Mouse (Mus musculus): ENCODE measurements at regions not wholly inside any gene's neighbourhood (a gene's known extent, or its start where the extent isn't known, plus 50 kb on each side); places are given as distances from the start of the nearest gene placed in this dataset.
A peak's percentile ranks its signal among the peaks of the same experiment; 100 is the strongest.

GRCm38 (mm10) chr16:95929700-95930435, 60.9 kb downstream of the Psmg1 start:
- TF ChIP-seq POLR2A (IDR thresholded peaks at IDR 0.05; ENCODE audit: borderline replicate concordance, extremely low read depth, low read depth, low read length), result no peak
- TF ChIP-seq CTCF (IDR thresholded peaks at IDR 0.05; ENCODE audit: insufficient read depth, low read length), result no peak
- DNase-seq, result no peak
- Histone ChIP-seq H3K4me3 (replicated peaks; ENCODE audit: extremely low read depth, low read depth, low read length) (no peak overlapping the region), H3K4me1 (ENCODE audit: control insufficient read depth, insufficient read depth, low read length) (peaks cover 10% of the 10 kb centered on the region)
- WGBS, result 71% methylated on average over 14 of the region's 14 CpGs

- 57% methylated on average over 18 of the region's 18 CpGs for WGBS
- peak; percentile 40 for DNase-seq
- no peak overlapping the region for H3K4me3 ChIP-seq (replicated peaks; ENCODE audit: extremely low read depth, low read depth, low read length)
- TF ChIP-seq CTCF (IDR thresholded peaks at IDR 0.05; ENCODE audit: insufficient read depth, low read length), result no peak
- TF ChIP-seq POLR2A (IDR thresholded peaks at IDR 0.05; ENCODE audit: borderline replicate concordance, extremely low read depth, low read depth, low read length), result no peak
- H3K4me1 ChIP-seq (ENCODE audit: control insufficient read depth, insufficient read depth, low read length), result peaks cover 10% of the 10 kb centered on the region
These were observed 62.2 kb downstream of the Psmg1 start for GRCm38 (mm10) chr16:95928290-95929260.

- TF ChIP-seq POLR2A (IDR thresholded peaks at IDR 0.05; ENCODE audit: borderline replicate concordance, extremely low read depth, low read depth, low read length) (no peak), CTCF (IDR thresholded peaks at IDR 0.05; ENCODE audit: insufficient read depth, low read length) (no peak)
- no peak for DNase-seq
- H3K4me1 ChIP-seq (ENCODE audit: control insufficient read depth, insufficient read depth, low read length), result peaks cover 10% of the 10 kb centered on the region
- 52% methylated on average over 6 of the region's 6 CpGs for WGBS
- H3K4me3 ChIP-seq (replicated peaks; ENCODE audit: extremely low read depth, low read depth, low read length), result no peak overlapping the region
These were observed 64.2 kb downstream of the Psmg1 start for GRCm38 (mm10) chr16:95926558-95926957.

- no peak overlapping the region for H3K4me3 ChIP-seq (replicated peaks; ENCODE audit: extremely low read depth, low read depth, low read length)
- WGBS, result 70% methylated on average over 8 of the region's 8 CpGs
- TF ChIP-seq CTCF (IDR thresholded peaks at IDR 0.05; ENCODE audit: insufficient read depth, low read length) (no peak), POLR2A (IDR thresholded peaks at IDR 0.05; ENCODE audit: borderline replicate concordance, extremely low read depth, low read depth, low read length) (no peak)
- no peak for DNase-seq
- H3K4me1 ChIP-seq (ENCODE audit: control insufficient read depth, insufficient read depth, low read length), result peaks cover 8% of the 10 kb centered on the region
These were observed 66.0 kb downstream of the Psmg1 start for GRCm38 (mm10) chr16:95924716-95925115.

GRCm38 (mm10) chr16:95923991-95924390, 66.8 kb downstream of the Psmg1 start:
- H3K4me3 ChIP-seq (replicated peaks; ENCODE audit: extremely low read depth, low read depth, low read length), result no peak overlapping the region
- no peak for DNase-seq
- TF ChIP-seq CTCF (IDR thresholded peaks at IDR 0.05; ENCODE audit: insufficient read depth, low read length), result no peak
- TF ChIP-seq POLR2A (IDR thresholded peaks at IDR 0.05; ENCODE audit: borderline replicate concordance, extremely low read depth, low read depth, low read length), result no peak
- WGBS, result 81% methylated on average over 7 of the region's 7 CpGs
- peaks cover under 1% of the 10 kb centered on the region; the same call in 1 of the 2 replicates for H3K4me1 ChIP-seq (ENCODE audit: control insufficient read depth, insufficient read depth, low read length)

GRCm38 (mm10) chr16:95922369-95922934, 68.3 kb downstream of the Psmg1 start:
- H3K4me1 ChIP-seq (ENCODE audit: control insufficient read depth, insufficient read depth, low read length), result no peaks in the 10 kb centered on the region; the same call in 1 of the 2 replicates
- WGBS, result 82% methylated on average over 9 of the region's 9 CpGs
- H3K4me3 ChIP-seq (replicated peaks; ENCODE audit: extremely low read depth, low read depth, low read length), result no peak overlapping the region
- TF ChIP-seq CTCF (IDR thresholded peaks at IDR 0.05; ENCODE audit: insufficient read depth, low read length), result no peak
- TF ChIP-seq POLR2A (IDR thresholded peaks at IDR 0.05; ENCODE audit: borderline replicate concordance, extremely low read depth, low read depth, low read length), result no peak
- no peak for DNase-seq

- no peaks in the 10 kb centered on the region for H3K4me1 ChIP-seq (ENCODE audit: control insufficient read depth, insufficient read depth, low read length)
- 65% methylated on average over 4 of the region's 4 CpGs for WGBS
- no peak overlapping the region for H3K4me3 ChIP-seq (replicated peaks; ENCODE audit: extremely low read depth, low read depth, low read length)
- DNase-seq, result no peak
- TF ChIP-seq CTCF (IDR thresholded peaks at IDR 0.05; ENCODE audit: insufficient read depth, low read length) (no peak), POLR2A (IDR thresholded peaks at IDR 0.05; ENCODE audit: borderline replicate concordance, extremely low read depth, low read depth, low read length) (no peak)
These were observed 69.6 kb downstream of the Psmg1 start for GRCm38 (mm10) chr16:95921169-95921568.

GRCm38 (mm10) chr16:95918651-95919425, 71.9 kb downstream of the Psmg1 start:
- DNase-seq, result no peak
- 94% methylated on average over 16 of the region's 16 CpGs for WGBS
- TF ChIP-seq POLR2A (IDR thresholded peaks at IDR 0.05; ENCODE audit: borderline replicate concordance, extremely low read depth, low read depth, low read length) (no peak), CTCF (IDR thresholded peaks at IDR 0.05; ENCODE audit: insufficient read depth, low read length) (no peak)
- no peaks in the 10 kb centered on the region for H3K4me1 ChIP-seq (ENCODE audit: control insufficient read depth, insufficient read depth, low read length)
- H3K4me3 ChIP-seq (replicated peaks; ENCODE audit: extremely low read depth, low read depth, low read length), result no peak overlapping the region

Data from lung, adult 2 months (tissue).